Mouse (Mus musculus): Measurements from ENCODE around the gene Dlg2.

Gene Dlg2

GRCm38 (mm10) chr7:91443913-91444312 is 967.4 kb downstream of the Dlg2 start:
- no peak for DNase-seq (ENCODE audit: low spot score)

GRCm38 (mm10) chr7:91444728-91445127 is 968.3 kb downstream of the Dlg2 start:
- no peak for DNase-seq (ENCODE audit: low spot score)

- no peak for DNase-seq (ENCODE audit: low spot score)
Observed at GRCm38 (mm10) chr7:91456796-91457195, 980.3 kb downstream of the Dlg2 start.

- no peak for DNase-seq (ENCODE audit: low spot score)
Observed at GRCm38 (mm10) chr7:91457207-91457606, 980.7 kb downstream of the Dlg2 start.

GRCm38 (mm10) chr7:91461352-91461751 is 984.9 kb downstream of the Dlg2 start:
- DNase-seq (ENCODE audit: low spot score) = no peak

GRCm38 (mm10) chr7:91463256-91463655 is 986.8 kb downstream of the Dlg2 start:
- DNase-seq (ENCODE audit: low spot score) = no peak

- DNase-seq (ENCODE audit: low spot score) = no peak
Observed at GRCm38 (mm10) chr7:91467061-91467460, 990.6 kb downstream of the Dlg2 start.

GRCm38 (mm10) chr7:91479145-91479544 is 1002.7 kb downstream of the Dlg2 start:
- no peak for DNase-seq (ENCODE audit: low spot score)

- no peak for DNase-seq (ENCODE audit: low spot score)
Observed at GRCm38 (mm10) chr7:91481574-91482197, 1005.2 kb downstream of the Dlg2 start.

GRCm38 (mm10) chr7:91493234-91493633 is 1016.8 kb downstream of the Dlg2 start:
- DNase-seq (ENCODE audit: low spot score) = no peak

- DNase-seq (ENCODE audit: low spot score) = no peak
Observed at GRCm38 (mm10) chr7:91495526-91495925, 1019.1 kb downstream of the Dlg2 start.

- no peak for DNase-seq (ENCODE audit: low spot score)
Observed at GRCm38 (mm10) chr7:91511119-91511518, 1034.6 kb downstream of the Dlg2 start.

GRCm38 (mm10) chr7:91514445-91514844 is 1038.0 kb downstream of the Dlg2 start:
- no peak for DNase-seq (ENCODE audit: low spot score)

GRCm38 (mm10) chr7:91516225-91516624 is 1039.8 kb downstream of the Dlg2 start:
- no peak for DNase-seq (ENCODE audit: low spot score)

- DNase-seq (ENCODE audit: low spot score) = no peak
Observed at GRCm38 (mm10) chr7:91525859-91526258, 1049.4 kb downstream of the Dlg2 start.

- no peak for DNase-seq (ENCODE audit: low spot score)
Observed at GRCm38 (mm10) chr7:91542597-91543285, 1066.3 kb downstream of the Dlg2 start.

- DNase-seq (ENCODE audit: low spot score) = no peak
Observed at GRCm38 (mm10) chr7:91543286-91543650, 1066.8 kb downstream of the Dlg2 start.

- no peak for DNase-seq (ENCODE audit: low spot score)
Observed at GRCm38 (mm10) chr7:91544600-91544999, 1068.1 kb downstream of the Dlg2 start.

GRCm38 (mm10) chr7:91548796-91549195 is 1072.3 kb downstream of the Dlg2 start:
- DNase-seq (ENCODE audit: low spot score) = no peak

GRCm38 (mm10) chr7:91557582-91557981 is 1081.1 kb downstream of the Dlg2 start:
- DNase-seq (ENCODE audit: low spot score) = no peak

- no peak for DNase-seq (ENCODE audit: low spot score)
Observed at GRCm38 (mm10) chr7:91567423-91567822, 1091.0 kb downstream of the Dlg2 start.

GRCm38 (mm10) chr7:91570969-91571368 is 1094.5 kb downstream of the Dlg2 start:
- DNase-seq (ENCODE audit: low spot score) = no peak

- no peak for DNase-seq (ENCODE audit: low spot score)
Observed at GRCm38 (mm10) chr7:91572666-91573065, 1096.2 kb downstream of the Dlg2 start.

GRCm38 (mm10) chr7:91573321-91573720 is 1096.8 kb downstream of the Dlg2 start:
- no peak for DNase-seq (ENCODE audit: low spot score)

Data from ovary, postnatal 10 days (tissue).